Mouse (Mus musculus) C2C12 (cell line): ENCODE measurements around the gene Nit1.

ENCODE experiments used
- CTCF ChIP-seq: IDR thresholded peaks from one replicate; pipeline ENCODE4 v1.5.1; 2011; ENCODE audit not compliant: control insufficient read depth, insufficient read depth, insufficient read length
- FOSL1 ChIP-seq: IDR thresholded peaks from one replicate; pipeline ENCODE4 v1.8.0; 2011; ENCODE audit warnings: mild to moderate bottlenecking, low read length; ENCODE audit not compliant: poor library complexity, insufficient read depth, severe bottlenecking
- MYOD1 ChIP-seq: IDR thresholded peaks from one replicate; pipeline ENCODE4 v1.6.1; 2011; ENCODE audit warnings: low read depth; ENCODE audit not compliant: control insufficient read depth, insufficient read length
- USF1 ChIP-seq: IDR thresholded peaks from one replicate; pipeline ENCODE4 v1.6.1; 2011; ENCODE audit warnings: low read depth, mild to moderate bottlenecking, control low read depth, moderate library complexity

- TF ChIP-seq MYOD1 (no peak), CTCF (no peak), FOSL1 (no peak), USF1 (no peak)
Observed at GRCm38 (mm10) chr1:171373946-171374345, 28.5 kb upstream of the Nit1 start.
